Mouse (Mus musculus): ENCODE results near the gene Ccng2. TPM values are rescaled to one million over a fixed set of nuclear protein-coding genes. Genes with fewer than 3 reads are reported as not detected.

Gene Ccng2
- total RNA-seq, 2 experiments from 2014 or later = 33.5 to 41.9 TPM

Other genes starting within 250 kb of the Ccng2 start
- 1 to 10 TPM in 1 of 2 experiments, under 1 TPM in 1; 0.48 to 1.4 TPM for gene Sowahb, start 222.2 kb upstream of the Ccng2 start, total RNA-seq (2021)
- gene Sept11, start 173.8 kb upstream of the Ccng2 start, total RNA-seq (2021) = 10 to 100 TPM; 67.7 to 77.8 TPM
- 100 to 1,000 TPM; 239 to 254 TPM for gene Ccni, start 60.8 kb upstream of the Ccng2 start, total RNA-seq (2021)
- 1 to 10 TPM in 1 of 2 experiments, under 1 TPM in 1; 0.60 to 2.0 TPM for gene 2010109A12Rik, start 60.7 kb upstream of the Ccng2 start, total RNA-seq (2021)

Data from adrenal gland, postnatal 10 days (tissue).